Mouse (Mus musculus): ENCODE results near the gene Macrod2. TPM values are rescaled to one million over a fixed set of nuclear protein-coding genes. Genes with fewer than 3 reads are reported as not detected.

Gene Macrod2
- polyA plus RNA-seq, 1 experiment from 2014 or later, result 25.7 TPM

DNA sequence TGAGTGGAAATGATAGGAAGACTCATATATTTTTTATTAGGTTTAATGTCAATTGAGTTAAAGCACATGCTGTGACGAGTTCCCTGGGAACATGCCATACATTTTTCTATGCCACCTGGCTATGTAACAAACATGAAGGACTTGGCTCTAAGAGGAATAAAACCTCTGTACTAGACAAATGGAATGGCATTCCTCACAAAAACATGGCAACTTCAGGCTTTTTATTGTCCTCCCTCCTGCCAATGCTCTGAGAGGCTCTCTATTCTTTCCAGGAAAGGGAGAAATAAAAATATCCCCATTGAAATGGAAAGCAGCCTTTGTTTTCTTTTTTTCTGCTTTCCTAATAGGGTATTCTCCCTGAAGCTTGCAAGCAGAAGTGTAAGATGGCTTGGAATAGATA is 1559.7 kb downstream of the Macrod2 start:
- Histone ChIP-seq H3K36me3 (ENCODE audit: control insufficient read depth, insufficient read depth) (no peaks in the 10 kb centered on the region), H3K9ac (ENCODE audit: low read depth, low read length) (no peak overlapping the region), H3K4me1 (replicated peaks; ENCODE audit: control insufficient read depth, insufficient read depth, low read length) (no peaks in the 10 kb centered on the region), H3K4me3 (ENCODE audit: low read depth, low read length) (no peak overlapping the region), H3K9me3 (ENCODE audit: control insufficient read depth) (no peaks in the 10 kb centered on the region), H3K27ac (ENCODE audit: low read depth, low read length) (no peak overlapping the region), H3K27me3 (replicated peaks; ENCODE audit: control insufficient read depth, insufficient read depth, low read length) (no peaks in the 10 kb centered on the region), H3K4me2 (replicated peaks; ENCODE audit: low read depth) (no peak overlapping the region)
- WGBS, result 78% methylated on average over 1 of the region's 1 CpGs
- no peak for ATAC-seq
- no peak for TF ChIP-seq CTCF (IDR thresholded peaks at IDR 0.05; ENCODE audit: low read depth)

- WGBS, result 43% methylated on average over 3 of the region's 3 CpGs
- H3K4me1 ChIP-seq (replicated peaks; ENCODE audit: control insufficient read depth, insufficient read depth, low read length), result no peaks in the 10 kb centered on the region
- no peak for ATAC-seq
- H3K9ac ChIP-seq (ENCODE audit: low read depth, low read length), result no peak overlapping the region
- no peaks in the 10 kb centered on the region for H3K36me3 ChIP-seq (ENCODE audit: control insufficient read depth, insufficient read depth)
- H3K9me3 ChIP-seq (ENCODE audit: control insufficient read depth), result no peaks in the 10 kb centered on the region
- no peak overlapping the region for H3K4me2 ChIP-seq (replicated peaks; ENCODE audit: low read depth)
- no peak for TF ChIP-seq CTCF (IDR thresholded peaks at IDR 0.05; ENCODE audit: low read depth)
- H3K4me3 ChIP-seq (ENCODE audit: low read depth, low read length), result no peak overlapping the region
- no peak overlapping the region for H3K27ac ChIP-seq (ENCODE audit: low read depth, low read length)
- H3K27me3 ChIP-seq (replicated peaks; ENCODE audit: control insufficient read depth, insufficient read depth, low read length), result no peaks in the 10 kb centered on the region
These were observed 1560.1 kb downstream of the Macrod2 start for GRCm38 (mm10) chr2:141955197-141955596.

DNA sequence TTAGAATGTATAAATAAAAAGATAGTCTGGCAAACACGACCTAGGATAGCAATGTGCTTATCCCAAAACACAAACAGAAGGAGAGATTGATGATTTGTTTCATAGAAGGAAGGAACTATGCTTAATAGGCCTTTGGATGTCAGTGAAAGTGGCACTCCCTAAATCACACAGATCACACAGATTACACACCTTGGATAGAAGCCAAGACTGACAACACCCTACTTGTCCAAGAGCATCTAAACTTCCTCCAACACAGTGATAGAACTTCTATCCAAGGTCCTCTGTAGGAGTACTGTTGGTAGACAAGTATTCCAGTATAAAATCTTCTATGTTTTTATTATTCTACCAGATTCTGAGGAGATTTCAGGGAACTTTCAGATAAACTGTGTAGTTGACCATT is 1567.8 kb downstream of the Macrod2 start:
- no peak for TF ChIP-seq CTCF (IDR thresholded peaks at IDR 0.05; ENCODE audit: low read depth)
- Histone ChIP-seq H3K27me3 (replicated peaks; ENCODE audit: control insufficient read depth, insufficient read depth, low read length) (no peaks in the 10 kb centered on the region), H3K4me1 (replicated peaks; ENCODE audit: control insufficient read depth, insufficient read depth, low read length) (no peaks in the 10 kb centered on the region), H3K9me3 (ENCODE audit: control insufficient read depth) (no peaks in the 10 kb centered on the region), H3K27ac (ENCODE audit: low read depth, low read length) (no peak overlapping the region), H3K9ac (ENCODE audit: low read depth, low read length) (no peak overlapping the region), H3K36me3 (ENCODE audit: control insufficient read depth, insufficient read depth) (no peaks in the 10 kb centered on the region), H3K4me3 (ENCODE audit: low read depth, low read length) (no peak overlapping the region), H3K4me2 (replicated peaks; ENCODE audit: low read depth) (no peak overlapping the region)
- WGBS, result 44% methylated on average over 1 of the region's 1 CpGs
- ATAC-seq, result no peak

GRCm38 (mm10) chr2:141983664-141984395 is 1588.7 kb downstream of the Macrod2 start:
- 56% methylated on average over 7 of the region's 7 CpGs for WGBS

DNA sequence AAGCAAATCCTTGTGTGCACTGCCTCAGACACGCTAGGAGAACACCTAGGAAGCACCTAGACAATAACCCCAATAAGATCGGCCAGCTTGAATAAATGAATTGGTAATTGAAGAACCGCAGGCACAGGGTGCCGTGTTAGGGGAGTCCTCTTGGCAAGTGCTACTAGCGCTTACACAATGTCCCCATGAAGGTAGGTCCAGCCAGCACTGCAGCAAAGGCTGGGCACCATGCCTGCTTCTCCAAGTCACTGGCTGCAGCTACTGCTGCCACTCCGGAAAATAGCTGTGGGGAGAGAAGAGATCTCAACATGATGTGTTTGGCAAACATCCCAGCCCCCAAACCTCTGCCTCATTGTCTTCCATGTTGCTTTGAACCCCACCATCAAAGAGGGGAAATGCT is 1603.8 kb downstream of the Macrod2 start:
- Histone ChIP-seq H3K27ac (ENCODE audit: low read depth, low read length) (no peak overlapping the region), H3K4me2 (replicated peaks; ENCODE audit: low read depth) (no peak overlapping the region), H3K9me3 (ENCODE audit: control insufficient read depth) (no peaks in the 10 kb centered on the region), H3K4me1 (replicated peaks; ENCODE audit: control insufficient read depth, insufficient read depth, low read length) (no peaks in the 10 kb centered on the region), H3K9ac (ENCODE audit: low read depth, low read length) (no peak overlapping the region), H3K36me3 (ENCODE audit: control insufficient read depth, insufficient read depth) (no peaks in the 10 kb centered on the region), H3K4me3 (ENCODE audit: low read depth, low read length) (no peak overlapping the region), H3K27me3 (replicated peaks; ENCODE audit: control insufficient read depth, insufficient read depth, low read length) (no peaks in the 10 kb centered on the region)
- no peak for TF ChIP-seq CTCF (IDR thresholded peaks at IDR 0.05; ENCODE audit: low read depth)
- no peak for ATAC-seq
- 84% methylated on average over 6 of the region's 6 CpGs for WGBS

More at GRCm38 (mm10) chr2:141983664-141984395, 1588.7 kb downstream of the Macrod2 start:
- H3K4me1 ChIP-seq (replicated peaks; ENCODE audit: control insufficient read depth, insufficient read depth, low read length), result no peaks in the 10 kb centered on the region
- no peak overlapping the region for H3K4me2 ChIP-seq (replicated peaks; ENCODE audit: low read depth)
- H3K9me3 ChIP-seq (ENCODE audit: control insufficient read depth), result no peaks in the 10 kb centered on the region
- ATAC-seq, result no peak
- no peak overlapping the region for H3K4me3 ChIP-seq (ENCODE audit: low read depth, low read length)
- H3K27me3 ChIP-seq (replicated peaks; ENCODE audit: control insufficient read depth, insufficient read depth, low read length), result no peaks in the 10 kb centered on the region
- H3K9ac ChIP-seq (ENCODE audit: low read depth, low read length), result no peak overlapping the region
- TF ChIP-seq CTCF (IDR thresholded peaks at IDR 0.05; ENCODE audit: low read depth), result no peak
- no peak overlapping the region for H3K27ac ChIP-seq (ENCODE audit: low read depth, low read length)
- no peaks in the 10 kb centered on the region for H3K36me3 ChIP-seq (ENCODE audit: control insufficient read depth, insufficient read depth)

DNA sequence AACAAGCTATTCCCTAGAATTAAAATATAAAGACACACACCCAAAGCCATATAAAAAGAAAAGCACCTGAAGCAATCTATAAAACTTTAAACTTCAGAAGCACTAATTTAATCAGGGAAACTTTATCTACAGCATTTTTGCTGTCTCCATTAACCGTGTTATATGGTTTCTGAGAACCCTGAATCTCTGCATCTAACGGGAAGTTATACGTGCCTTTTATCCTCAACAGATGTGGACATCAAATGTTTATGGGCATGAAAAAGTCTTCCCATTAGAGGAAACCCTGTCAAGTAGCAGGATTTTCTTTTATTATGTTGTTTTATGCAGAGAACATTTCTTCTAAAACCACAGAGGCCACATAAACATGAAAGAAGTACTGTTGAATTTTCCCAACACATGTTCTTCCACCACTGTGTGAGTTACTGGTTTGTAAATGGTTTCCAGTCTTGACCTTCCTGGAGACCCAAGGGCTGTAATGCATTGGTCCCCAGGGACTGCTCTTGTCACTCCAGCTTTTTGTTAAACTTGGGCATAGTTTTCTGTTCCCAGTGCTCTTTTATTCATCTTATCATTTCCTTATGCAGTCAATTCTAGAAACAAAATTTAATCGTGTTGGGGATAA is 1629.5 kb downstream of the Macrod2 start:
- Histone ChIP-seq H3K4me2 (replicated peaks; ENCODE audit: low read depth) (no peak overlapping the region), H3K4me1 (replicated peaks; ENCODE audit: control insufficient read depth, insufficient read depth, low read length) (no peaks in the 10 kb centered on the region), H3K27ac (ENCODE audit: low read depth, low read length) (no peak overlapping the region), H3K27me3 (replicated peaks; ENCODE audit: control insufficient read depth, insufficient read depth, low read length) (no peaks in the 10 kb centered on the region), H3K9me3 (ENCODE audit: control insufficient read depth) (no peaks in the 10 kb centered on the region), H3K9ac (ENCODE audit: low read depth, low read length) (no peak overlapping the region), H3K4me3 (ENCODE audit: low read depth, low read length) (no peak overlapping the region), H3K36me3 (ENCODE audit: control insufficient read depth, insufficient read depth) (no peaks in the 10 kb centered on the region)
- no peak for ATAC-seq
- 83% methylated on average over 4 of the region's 4 CpGs for WGBS
- TF ChIP-seq CTCF (IDR thresholded peaks at IDR 0.05; ENCODE audit: low read depth), result no peak

Data from intestine, postnatal 0 days (tissue).